Mouse (Mus musculus) midbrain, postnatal 0 days (tissue): ENCODE measurements at regions not wholly inside any gene's neighbourhood (a gene's known extent, or its start where the extent isn't known, plus 50 kb on each side); places are given as distances from the start of the nearest gene placed in this dataset.
"Not testable (repeated sequence)": the region's sequence is repeated elsewhere in the genome, so short reads cannot be mapped to it uniquely, and the experiment has no call there.

Source experiments
- ATAC-seq: fragments of 200-750 bp; cut with Nextera tagmentation; 2 replicates; pipeline ENCODE4 v1.8.0; 2017; ENCODE audit warnings: moderate number of reproducible peaks, mild to moderate bottlenecking, moderate TSS enrichment, moderate library complexity; ENCODE audit not compliant: low FRiP score
- DNase-seq: peaks from one replicate; pipeline ENCODE4 v3.0.0-alpha.2; 2015; ENCODE audit warnings: low spot score
- H3K27ac ChIP-seq: fragments of 300-500 bp; sonication (generic); 2 replicates; pipeline ENCODE4 v1.5.1; 2014; ENCODE audit warnings: low read depth, mild to moderate bottlenecking, low read length, mixed read lengths
- H3K27me3 ChIP-seq: fragments of 300-500 bp; sonication (generic); 2 replicates; pipeline ENCODE4 v1.6.1; 2014; ENCODE audit warnings: low read length, control low read depth, mixed read lengths; ENCODE audit not compliant: insufficient read depth
- H3K36me3 ChIP-seq: fragments of 300-500 bp; sonication (generic); 2 replicates; pipeline ENCODE4 v1.6.1; 2014; ENCODE audit warnings: low read length, control low read depth, mixed read lengths; ENCODE audit not compliant: insufficient read depth
- H3K4me1 ChIP-seq: fragments of 300-500 bp; sonication (generic); 2 replicates; pipeline ENCODE4 v1.6.1; 2014; ENCODE audit warnings: mild to moderate bottlenecking, control low read depth, antibody characterized with exemption, low read length, mixed read lengths; ENCODE audit not compliant: insufficient read depth
- H3K4me2 ChIP-seq: fragments of 300-500 bp; sonication (generic); 2 replicates; pipeline ENCODE4 v1.6.1; 2014; ENCODE audit warnings: low read depth, mild to moderate bottlenecking, low read length, mixed read lengths; ENCODE audit not compliant: poor library complexity, severe bottlenecking
- H3K4me3 ChIP-seq: fragments of 300-500 bp; sonication (generic); 2 replicates; pipeline ENCODE4 v1.5.1; 2014; ENCODE audit warnings: low read depth, mild to moderate bottlenecking, low read length, moderate library complexity
- H3K9ac ChIP-seq: fragments of 300-500 bp; sonication (generic); replicated peaks from 2 replicates; pipeline ENCODE4 v1.6.1; 2014; ENCODE audit warnings: mild to moderate bottlenecking, low read length, moderate library complexity, mixed read lengths; ENCODE audit not compliant: poor library complexity, severe bottlenecking
- H3K9me3 ChIP-seq: fragments of 300-500 bp; sonication (generic); 2 replicates; pipeline ENCODE4 v1.6.1; 2016; ENCODE audit warnings: low read length, control low read depth
- CTCF ChIP-seq: IDR thresholded peaks from 2 replicates; pipeline ENCODE4 v1.5.1; 2016; ENCODE audit warnings: antibody characterized with exemption, mild to moderate bottlenecking
- WGBS: fragments of 180-500 bp; shearing (Covaris S2); extraction: QIAGEN DNeasy Blood & Tissue Kit; methylation state at CpG from one replicate; pipeline ENCODE4 v1.1.7; 2014; 5-methylcytosine and 5-hydroxymethylcytosine counted together

GRCm38 (mm10) chr6:89157501-89157900 is 204.9 kb downstream of the Plxna1 start:
- DNase-seq (no peak), ATAC-seq (no peak)
- H3K4me3 ChIP-seq: no peak overlapping the region
- no peaks in the 10 kb centered on the region for H3K9me3 ChIP-seq
- TF ChIP-seq CTCF: no peak
- H3K36me3 ChIP-seq: no peaks in the 10 kb centered on the region
- H3K4me1 ChIP-seq: no peaks in the 10 kb centered on the region; the same call in 1 of the 2 replicates
- WGBS: 89% methylated on average over 1 of the region's 1 CpGs
- no peak overlapping the region for H3K9ac ChIP-seq
- H3K4me2 ChIP-seq: no peak overlapping the region
- H3K27me3 ChIP-seq: no peaks in the 10 kb centered on the region
- H3K27ac ChIP-seq: no peak overlapping the region

GRCm38 (mm10) chr6:89160051-89160450 is 202.4 kb downstream of the Plxna1 start:
- 21% methylated on average over 7 of the region's 7 CpGs for WGBS
- Histone ChIP-seq H3K9me3 (no peaks in the 10 kb centered on the region), H3K9ac (no peak overlapping the region), H3K27me3 (no peaks in the 10 kb centered on the region), H3K36me3 (no peaks in the 10 kb centered on the region), H3K4me3 (no peak overlapping the region), H3K4me2 (no peak overlapping the region), H3K27ac (no peak overlapping the region), H3K4me1 (no peaks in the 10 kb centered on the region; the same call in 1 of the 2 replicates)
- no peak for TF ChIP-seq CTCF
- ATAC-seq: no peak
- no peak for DNase-seq

DNA sequence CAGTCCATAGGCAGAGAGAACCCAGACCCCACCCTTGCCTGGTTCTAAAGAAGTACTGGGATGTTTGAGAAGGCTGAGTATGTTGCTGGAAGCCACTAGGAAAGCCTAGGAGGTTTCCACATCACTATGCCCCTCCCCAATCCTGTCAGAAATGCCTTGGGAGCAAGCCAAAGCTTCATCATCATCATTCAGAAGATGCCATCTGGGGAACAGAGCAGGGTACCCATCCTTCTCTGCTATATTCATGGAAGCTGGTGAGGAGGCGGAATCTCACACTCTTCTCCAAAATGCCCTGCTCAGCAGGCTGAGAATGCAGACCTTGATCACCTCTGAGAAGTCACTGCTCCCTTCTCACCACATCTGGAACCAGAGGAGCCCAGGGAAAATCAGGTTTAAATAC is 200.7 kb downstream of the Plxna1 start:
- H3K9me3 ChIP-seq: no peaks in the 10 kb centered on the region
- H3K36me3 ChIP-seq: no peaks in the 10 kb centered on the region
- no peak overlapping the region for H3K9ac ChIP-seq
- no peak overlapping the region for H3K27ac ChIP-seq
- 100% methylated on average over 1 of the region's 1 CpGs for WGBS
- no peak for ATAC-seq
- DNase-seq: no peak
- H3K4me3 ChIP-seq: no peak overlapping the region
- H3K27me3 ChIP-seq: no peaks in the 10 kb centered on the region
- H3K4me1 ChIP-seq: no peaks in the 10 kb centered on the region; the same call in 1 of the 2 replicates
- no peak overlapping the region for H3K4me2 ChIP-seq
- TF ChIP-seq CTCF: no peak

DNA sequence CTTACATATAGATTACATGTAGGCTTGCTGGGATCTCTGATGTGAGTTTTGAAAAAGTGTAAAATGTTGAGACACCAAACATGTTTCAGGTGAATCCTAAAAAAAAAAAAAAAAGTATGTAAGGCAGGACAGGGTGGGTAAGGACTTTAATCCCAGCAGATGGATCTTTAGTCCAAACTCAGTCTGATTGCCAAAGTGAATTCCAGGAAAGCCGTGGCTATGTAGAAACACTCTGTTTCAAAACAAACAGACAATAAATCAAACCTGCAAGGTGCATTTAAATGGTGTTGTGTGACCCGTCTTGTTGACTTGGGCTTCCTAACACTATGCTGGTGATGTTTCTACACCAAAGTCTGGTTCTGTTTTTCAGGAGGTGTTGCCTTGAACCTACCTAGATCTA is 192.9 kb downstream of the Plxna1 start:
- Histone ChIP-seq H3K36me3 (no peaks in the 10 kb centered on the region), H3K4me1 (no peaks in the 10 kb centered on the region), H3K9ac (no peak overlapping the region), H3K27me3 (no peaks in the 10 kb centered on the region), H3K27ac (no peak overlapping the region), H3K4me2 (no peak overlapping the region), H3K9me3 (no peaks in the 10 kb centered on the region), H3K4me3 (no peak overlapping the region)
- ATAC-seq: no peak
- WGBS: 86% methylated on average over 2 of the region's 2 CpGs
- TF ChIP-seq CTCF: no peak
- DNase-seq: no peak

- WGBS: 100% methylated on average over 1 of the region's 7 CpGs
- H3K9me3 ChIP-seq, H3K4me2 ChIP-seq, H3K4me3 ChIP-seq, DNase-seq, ATAC-seq, H3K36me3 ChIP-seq, H3K27me3 ChIP-seq, H3K9ac ChIP-seq, H3K27ac ChIP-seq, H3K4me1 ChIP-seq: not testable (repeated sequence)
These were observed 177.5 kb downstream of the Plxna1 start for GRCm38 (mm10) chr6:89184920-89185319.

GRCm38 (mm10) chr6:89200514-89201284 is 161.7 kb downstream of the Plxna1 start:
- H3K27me3 ChIP-seq, ATAC-seq, H3K27ac ChIP-seq, H3K36me3 ChIP-seq, DNase-seq, H3K9me3 ChIP-seq, H3K9ac ChIP-seq, H3K4me1 ChIP-seq: not testable (repeated sequence)
- peak overlapping the region; percentile 13; the same call in 1 of the 2 replicates for H3K4me3 ChIP-seq
- H3K4me2 ChIP-seq: peak overlapping the region; percentile 43
- 7% methylated on average over 19 of the region's 19 CpGs for WGBS
